Mouse (Mus musculus) ES-E14 (cell line): ENCODE measurements around the gene St3gal3.

Experiments
- CHD2 ChIP-seq: IDR thresholded peaks from 2 replicates; pipeline ENCODE4 v1.6.1; 2014; ENCODE audit warnings: mild to moderate bottlenecking, low read depth, low read length, inconsistent platforms
- HCFC1 ChIP-seq: IDR thresholded peaks from 2 replicates; pipeline ENCODE4 v1.6.1; 2012; ENCODE audit warnings: low read length, inconsistent platforms, borderline replicate concordance; ENCODE audit not compliant: insufficient read depth
- MAFK ChIP-seq: IDR thresholded peaks from 2 replicates; pipeline ENCODE4 v1.6.1; 2014; ENCODE audit warnings: mild to moderate bottlenecking, low read depth, low read length, inconsistent platforms; ENCODE audit not compliant: insufficient read depth
- ZC3H11A ChIP-seq: IDR thresholded peaks from 2 replicates; pipeline ENCODE4 v1.6.1; 2012; ENCODE audit warnings: low read depth, mild to moderate bottlenecking, inconsistent platforms, low read length, borderline replicate concordance

DNA sequence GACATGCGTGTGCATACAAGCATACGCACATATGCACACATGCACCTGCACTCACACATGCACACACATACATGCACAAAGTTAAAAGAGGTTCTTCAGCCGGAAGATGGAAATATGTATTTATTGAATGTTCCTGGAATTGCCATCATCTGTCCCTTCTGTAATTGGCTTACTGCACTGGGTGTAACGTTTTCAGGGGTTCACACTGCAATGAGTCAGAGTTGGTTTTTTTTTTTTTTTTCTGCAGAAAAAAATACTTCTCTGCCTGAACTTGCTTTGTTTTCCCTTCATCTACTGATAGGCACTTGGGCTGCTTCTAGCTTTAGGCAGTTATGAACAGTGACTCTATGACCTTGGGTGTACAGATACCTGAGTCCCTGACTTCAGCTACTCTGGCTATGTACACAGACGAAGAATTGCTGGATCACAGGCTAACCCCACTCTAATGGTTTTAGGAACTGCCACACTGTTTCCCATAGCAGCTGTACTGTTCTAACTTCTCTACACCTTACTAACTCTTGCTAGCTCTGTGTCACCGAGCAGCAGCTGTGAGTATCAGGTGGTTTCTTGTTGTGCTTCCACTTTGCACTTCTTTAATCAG is 126.2 kb downstream of the St3gal3 start:
- no peak for TF ChIP-seq MAFK
- no peak for TF ChIP-seq HCFC1
- no peak for TF ChIP-seq ZC3H11A
- no peak for TF ChIP-seq CHD2
